Mouse (Mus musculus) cerebellum, adult 2 months (tissue): ENCODE data around the gene Smchd1. TPM values are rescaled to one million over a fixed set of nuclear protein-coding genes. Genes with fewer than 3 reads are reported as not detected.

Experiments used
- DNase-seq, 2 experiments: peaks; one replicate each; pipeline ENCODE4 v3.0.0; 2021
- H3K27ac ChIP-seq: fragments of 200-500 bp; 2 replicates; pipeline ENCODE4 v1.5.1; 2012; ENCODE audit warnings: low read length, control low read depth, inconsistent platforms; ENCODE audit not compliant: insufficient read depth
- H3K27me3 ChIP-seq: fragments of 200-500 bp; 2 replicates; pipeline ENCODE4 v1.6.1; 2012; ENCODE audit warnings: inconsistent platforms, mild to moderate bottlenecking, low read length, moderate library complexity; ENCODE audit not compliant: control insufficient read depth, insufficient read depth
- H3K4me1 ChIP-seq: fragments of 200-500 bp; 2 replicates; pipeline ENCODE4 v1.6.1; 2011; ENCODE audit warnings: low read length; ENCODE audit not compliant: control insufficient read depth, insufficient read depth
- H3K4me3 ChIP-seq: fragments of 200-500 bp; replicated peaks from 2 replicates; pipeline ENCODE3; 2011; ENCODE audit warnings: mild to moderate bottlenecking, low read depth, low read length, control low read depth; ENCODE audit not compliant: insufficient read depth
- CTCF ChIP-seq: fragments of 200-500 bp; IDR thresholded peaks from 2 replicates; pipeline ENCODE4 v1.5.1; 2011; ENCODE audit warnings: low read depth, mild to moderate bottlenecking, control low read depth, low read length, moderate library complexity, borderline replicate concordance; ENCODE audit not compliant: insufficient read depth
- POLR2A ChIP-seq: fragments of 200-500 bp; IDR thresholded peaks from 2 replicates; pipeline ENCODE4 v1.6.1; 2011; ENCODE audit warnings: low read length, control low read depth, borderline replicate concordance; ENCODE audit not compliant: insufficient read depth
- WGBS: fragments of 180-500 bp; shearing (Covaris S2); methylation state at CpG from one replicate; pipeline ENCODE4 v1.1.7; 2018; 5-methylcytosine and 5-hydroxymethylcytosine counted together
- polyA plus RNA-seq: library from polyadenylated mRNA; depleted of rRNA; stranded (reverse); fragments of >200 nt; gene quantifications from 2 replicates; pipeline ENCODE4 v1.2.3, GENCODE M21; 2012

Gene Smchd1
- polyA plus RNA-seq, 1 experiment, result 24.6 TPM

DNA sequence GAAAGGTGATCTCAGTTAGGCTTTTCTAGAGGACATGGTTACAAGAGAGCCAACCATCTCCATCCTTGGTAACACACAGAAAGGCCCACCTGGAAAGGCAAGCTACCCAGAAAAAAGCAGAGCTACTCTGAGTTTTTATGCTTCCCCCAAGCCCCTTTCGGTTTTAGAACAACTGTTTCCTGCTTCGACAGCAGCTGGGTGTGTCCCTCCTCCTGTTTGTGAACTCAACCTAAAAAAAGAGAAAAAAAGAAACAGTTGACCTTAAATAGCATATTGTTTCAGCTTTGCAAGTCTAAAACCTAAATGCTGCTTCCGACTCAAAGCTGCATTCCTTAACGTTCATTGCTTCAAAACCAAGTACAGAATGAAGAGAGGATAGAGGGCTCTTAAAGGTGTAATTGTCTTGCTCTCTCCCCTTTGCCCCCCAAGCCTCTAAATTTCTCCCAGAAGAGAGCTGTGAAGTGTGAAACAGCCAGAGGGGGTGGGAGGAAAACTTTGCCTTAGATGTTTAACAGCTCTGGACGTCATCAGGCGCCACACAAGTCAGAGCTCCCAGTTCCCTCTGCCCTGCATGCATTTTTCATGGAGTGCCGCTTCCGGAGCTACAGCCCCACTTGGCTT, 11.2 kb upstream of the Smchd1 start:
- Histone ChIP-seq H3K4me1 (no peaks in the 10 kb centered on the region), H3K27me3 (no peaks in the 10 kb centered on the region), H3K4me3 (no peak overlapping the region), H3K27ac (no peak overlapping the region)
- DNase-seq, result no peak
- 52% methylated on average over 8 of the region's 8 CpGs for WGBS
- TF ChIP-seq CTCF, result no peak
- no peak for TF ChIP-seq POLR2A

DNA sequence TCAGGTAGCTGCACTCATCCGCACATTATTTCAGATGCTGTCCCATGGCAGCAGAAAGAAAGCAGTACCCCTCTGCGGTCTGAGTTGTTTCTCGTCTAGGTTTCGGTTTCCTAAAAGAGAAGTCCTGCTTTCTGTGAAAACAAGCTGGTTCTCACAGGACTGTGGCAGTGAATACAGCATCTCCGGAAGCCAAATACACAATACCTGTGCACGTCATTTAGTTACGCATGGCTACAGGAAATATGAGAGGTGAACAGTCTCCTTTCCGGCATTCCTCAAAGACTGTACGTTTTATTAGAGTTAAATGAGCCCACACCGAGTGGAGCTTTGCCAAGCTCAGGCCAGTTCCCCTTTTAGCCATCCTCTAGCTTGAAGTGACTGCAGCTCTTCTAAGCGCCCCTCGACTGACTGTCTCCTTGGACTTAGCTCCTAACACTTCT, 10.7 kb upstream of the Smchd1 start:
- H3K4me3 ChIP-seq, result no peak overlapping the region
- DNase-seq, result no peak

DNA sequence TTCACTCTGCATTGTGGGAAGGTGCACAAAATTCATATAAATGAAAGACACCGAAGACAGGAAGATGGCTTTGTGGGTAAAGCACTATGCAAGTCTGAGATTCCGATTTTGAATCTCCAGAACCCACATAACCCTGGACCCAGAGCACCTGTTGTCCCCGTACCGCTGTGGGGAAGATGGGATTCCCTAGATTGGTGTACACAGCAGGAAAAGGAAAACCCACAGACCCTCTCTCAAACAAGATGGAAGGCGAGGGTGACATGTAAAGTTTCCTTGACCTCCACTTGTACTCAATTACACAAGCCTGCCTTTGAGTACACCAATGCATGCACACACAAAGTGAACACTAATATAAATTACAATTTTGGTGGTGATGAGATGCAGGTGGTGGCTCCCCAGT, 9.6 kb upstream of the Smchd1 start:
- no peak for DNase-seq
- Histone ChIP-seq H3K4me1 (no peaks in the 10 kb centered on the region), H3K27me3 (no peaks in the 10 kb centered on the region), H3K4me3 (no peak overlapping the region), H3K27ac (no peak overlapping the region)
- 88% methylated on average over 5 of the region's 5 CpGs for WGBS
- no peak for TF ChIP-seq CTCF
- no peak for TF ChIP-seq POLR2A

More for the DNA sequence above, 10.7 kb upstream of the Smchd1 start:
- Histone ChIP-seq H3K27me3 (no peaks in the 10 kb centered on the region), H3K27ac (no peak overlapping the region), H3K4me1 (no peaks in the 10 kb centered on the region)
- WGBS, result 38% methylated on average over 12 of the region's 12 CpGs
- no peak for TF ChIP-seq POLR2A
- TF ChIP-seq CTCF, result no peak

DNA sequence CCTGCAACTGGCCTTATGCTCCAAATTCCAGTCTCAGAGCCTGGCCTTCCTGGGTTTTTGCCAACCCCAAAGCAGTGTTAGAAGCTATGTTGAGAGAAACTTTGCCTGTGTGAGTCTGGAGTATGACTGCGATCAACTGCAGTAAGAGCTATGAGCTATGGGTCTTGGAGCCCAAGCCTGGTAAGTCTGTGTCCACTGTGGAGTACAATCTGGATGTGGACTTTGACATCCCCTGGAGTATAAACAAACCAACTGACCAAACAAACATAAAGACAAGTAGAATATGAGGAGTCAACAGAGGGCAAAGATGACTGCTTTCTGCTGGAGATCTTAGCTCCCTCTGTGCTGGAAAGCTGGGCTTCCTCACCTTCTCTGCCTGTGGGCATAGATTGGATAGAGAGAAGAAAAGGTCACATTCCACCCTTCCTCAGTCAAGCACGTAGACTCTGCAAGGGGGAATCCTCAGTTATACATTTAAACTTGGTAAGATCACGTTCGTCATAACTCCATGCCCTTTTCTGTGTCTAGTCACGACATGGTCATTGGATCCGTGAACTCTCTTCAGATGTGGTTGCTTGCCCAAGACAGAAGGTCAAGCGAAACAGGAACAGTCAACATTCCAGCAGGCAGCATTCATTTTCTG, 8.4 kb upstream of the Smchd1 start:
- no peak overlapping the region for H3K27ac ChIP-seq
- 89% methylated on average over 7 of the region's 7 CpGs for WGBS
- TF ChIP-seq POLR2A, result no peak
- no peak for TF ChIP-seq CTCF

DNA sequence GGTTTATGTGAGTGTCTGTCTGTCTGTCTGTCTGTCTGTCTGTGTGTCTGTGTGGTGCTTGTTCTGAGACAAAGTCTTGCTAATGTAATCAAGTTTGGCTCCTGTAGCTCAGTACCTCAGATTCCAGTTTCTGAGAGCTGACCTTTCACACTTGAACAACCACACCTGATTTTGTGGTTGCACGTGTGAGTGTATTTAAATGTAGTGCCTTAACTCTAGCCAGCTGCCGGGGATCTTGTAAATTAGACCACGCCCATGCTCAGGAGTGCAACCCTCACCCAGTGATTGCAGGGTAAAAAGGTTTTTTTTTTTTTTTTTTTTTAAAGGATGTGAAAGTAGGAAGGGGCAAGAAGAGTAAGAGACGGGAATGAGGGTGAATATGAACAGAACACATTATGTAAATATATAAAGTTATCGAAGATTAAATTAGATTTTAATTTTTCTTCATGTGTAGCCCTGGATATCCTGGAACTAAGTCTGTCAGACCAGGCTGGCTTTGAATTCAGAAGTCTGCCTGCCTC, 4.3 kb upstream of the Smchd1 start:
- no peak for DNase-seq
- H3K4me3 ChIP-seq, result no peak overlapping the region
- TF ChIP-seq POLR2A (no peak), CTCF (no peak)
- no peaks in the 10 kb centered on the region for H3K4me1 ChIP-seq
- no peaks in the 10 kb centered on the region for H3K27me3 ChIP-seq
- H3K27ac ChIP-seq, result no peak overlapping the region
- 78% methylated on average over 5 of the region's 5 CpGs for WGBS

More for the DNA sequence above, 8.4 kb upstream of the Smchd1 start:
- Histone ChIP-seq H3K4me1 (no peaks in the 10 kb centered on the region), H3K4me3 (no peak overlapping the region), H3K27me3 (no peaks in the 10 kb centered on the region)
- DNase-seq, result no peak

DNA sequence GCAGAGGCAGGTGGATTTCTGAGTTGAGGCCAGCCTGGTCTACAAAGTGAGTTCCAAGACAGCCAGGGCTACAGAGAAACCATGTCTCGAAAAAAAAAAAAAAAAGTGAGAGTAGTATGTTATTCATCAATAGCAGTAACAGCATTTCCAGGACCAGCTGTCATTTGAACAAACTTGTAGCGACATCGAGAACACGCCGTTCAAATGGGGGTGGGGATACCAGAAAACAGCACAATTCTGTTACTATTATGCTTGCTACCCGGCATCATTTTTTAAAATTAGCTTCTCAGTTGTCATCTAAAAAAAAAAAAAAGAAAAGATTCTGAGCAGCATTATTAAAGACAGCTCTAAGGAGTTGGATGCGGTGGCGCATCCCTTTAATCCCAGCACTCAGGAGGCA, 2.3 kb upstream of the Smchd1 start:
- no peak for DNase-seq
- TF ChIP-seq POLR2A (no peak), CTCF (no peak)
- whole genome bisulfite sequencing, result 95% methylated on average over 8 of the region's 8 CpGs
- no peak overlapping the region for H3K4me3 ChIP-seq
- no peaks in the 10 kb centered on the region; the same call in 1 of the 2 replicates for H3K4me1 ChIP-seq
- no peak overlapping the region for H3K27ac ChIP-seq
- H3K27me3 ChIP-seq, result no peaks in the 10 kb centered on the region

DNA sequence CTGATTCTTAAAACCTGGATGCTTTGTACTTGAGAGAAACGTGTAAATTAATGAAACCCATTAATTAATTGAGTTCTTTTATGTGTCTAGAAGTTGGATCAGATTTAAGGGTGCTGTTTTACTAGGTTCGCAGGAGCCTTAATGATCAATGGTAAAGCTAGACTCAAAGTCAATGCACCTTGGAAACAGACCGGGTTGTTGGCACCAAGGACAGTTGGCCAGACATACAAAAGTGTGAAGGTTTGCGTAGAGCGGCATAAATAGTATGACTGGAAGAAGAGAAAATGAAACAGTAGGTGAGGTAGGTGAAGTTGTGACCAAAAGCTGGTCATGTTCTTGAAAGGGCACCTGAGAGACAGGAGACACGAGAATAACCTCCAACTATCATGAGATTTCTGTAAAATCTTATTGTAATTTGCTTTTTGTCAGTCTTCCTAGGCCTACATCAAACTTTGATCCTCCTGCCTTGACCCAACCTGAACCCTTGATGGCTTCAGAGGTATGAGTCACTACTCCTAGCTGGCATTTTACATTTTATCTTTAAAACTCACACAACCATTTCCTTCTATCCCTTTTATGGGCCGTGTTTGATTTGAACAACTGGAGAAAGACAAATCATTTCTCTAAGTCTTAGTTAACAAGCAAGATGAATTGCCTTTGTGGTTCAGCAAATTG, 1.3 kb upstream of the Smchd1 start:
- Histone ChIP-seq H3K27me3 (no peaks in the 10 kb centered on the region), H3K4me3 (no peak overlapping the region), H3K27ac (no peak overlapping the region), H3K4me1 (no peaks in the 10 kb centered on the region; the same call in 1 of the 2 replicates)
- TF ChIP-seq CTCF, result no peak
- no peak for TF ChIP-seq POLR2A
- DNase-seq, result no peak
- 52% methylated on average over 7 of the region's 7 CpGs for WGBS
